ENCODE assay signal across 19 mouse cellular contexts in genomic region chr6:22474011-22474410, GRCm38 (mm10).
A peak's percentile ranks its signal among the peaks of the same experiment; 100 is the strongest.
DNase-seq lines count a peak whose midpoint lies in the region; TF ChIP-seq lines count a peak whose summit lies in the region.
"Had no signal": no experiment of that assay in that cellular context is flagged by ENCODE, and none has a peak within 500 bp of the region (broad histone marks: within the 10 kb centered on the region; RNA-seq: fewer than 3 reads in every experiment).

No protein-coding gene starts in this region.

- H3K27ac ChIP-seq in MEL (ENCODE audit: control insufficient read depth, low read depth, low read length): peak overlapping the region; percentile 98
- no peak overlapping the region for H3K27ac ChIP-seq in midbrain, embryonic 10.5 days (replicated peaks)
- H3K27ac ChIP-seq: gastrocnemius, adult 2 months; heart, adult 2 months; hindbrain, embryonic 12.5 days; limb, embryonic 12.5 days; liver, embryonic 14.5 days; midbrain, embryonic 15.5 days had no signal

- intact Hi-C loops in left cerebral cortex, postnatal 4 days (cut with DNase I): no loop called here

- H3K9ac ChIP-seq in MEL (ENCODE audit: control insufficient read depth, low read depth, low read length, poor library complexity, severe bottlenecking): peak overlapping the region; percentile 41
- H3K9ac ChIP-seq: hindbrain, embryonic 12.5 days; limb, embryonic 12.5 days; liver, embryonic 14.5 days; midbrain, embryonic 15.5 days had no signal

- H3K36me3 ChIP-seq in MEL (ENCODE audit: control insufficient read depth in 1 of 2, insufficient read depth in 2 of 2, low read length in 2 of 2): peaks cover 0 to 24% of the 10 kb centered on the region in 2 experiments; a peak in 2 of 4 replicates
- no peaks in the 10 kb centered on the region for H3K36me3 ChIP-seq in midbrain, embryonic 10.5 days
- H3K36me3 ChIP-seq: hindbrain, embryonic 12.5 days; limb, embryonic 12.5 days; midbrain, embryonic 15.5 days had no signal

- peaks cover 2 to 15% of the 10 kb centered on the region in 2 experiments for H3K4me1 ChIP-seq in MEL (ENCODE audit: control insufficient read depth in 1 of 2, insufficient read depth in 2 of 2, low read length in 2 of 2)
- H3K4me1 ChIP-seq in midbrain, embryonic 10.5 days: no peaks in the 10 kb centered on the region
- H3K4me1 ChIP-seq: hindbrain, embryonic 12.5 days; limb, embryonic 12.5 days; midbrain, embryonic 15.5 days had no signal

- H3K27me3 ChIP-seq in MEL (ENCODE audit: control insufficient read depth in 1 of 2, insufficient read depth in 2 of 2, low read length in 2 of 2): no peaks in the 10 kb centered on the region
- H3K27me3 ChIP-seq in midbrain, embryonic 10.5 days (ENCODE audit: low read depth, poor library complexity, severe bottlenecking): no peaks in the 10 kb centered on the region
- H3K27me3 ChIP-seq: hindbrain, embryonic 12.5 days; limb, embryonic 12.5 days; midbrain, embryonic 15.5 days had no signal

- no peak for TF ChIP-seq POLR2A in MEL (IDR thresholded peaks at IDR 0.05; ENCODE audit: control insufficient read depth in 1 of 2, insufficient read depth in 1 of 2, low read depth in 1 of 2, low read length in 2 of 2, poor library complexity in 1 of 2)

- no peaks in the 10 kb centered on the region for H3K79me2 ChIP-seq in MEL (ENCODE audit: control insufficient read depth, insufficient read depth, low read length, poor library complexity)

- peak; percentile 21 for DNase-seq in left cerebral cortex, adult 11 months (ENCODE audit: low spot score)
- no peak for DNase-seq in left cerebral cortex, postnatal 4 days
- DNase-seq in 416B (ENCODE audit: low read depth) (peak; percentile 13), MEL (ENCODE audit: low read depth, low spot score) (peak; percentile 85)
- peak; percentile 28 to 43 for DNase-seq in left cerebral cortex, adult 9 months (ENCODE audit: low spot score in 2 of 2)
- no peak for DNase-seq in midbrain, embryonic 10.5 days (ENCODE audit: low spot score)
- DNase-seq in cerebellum, adult 8-10 months: no peak
- no peak for DNase-seq in kidney, adult 18-20 months
- DNase-seq: adrenal gland, adult 2 months; cerebellum, adult 2 months; gastrocnemius, adult 2 months; heart, adult 2 months; kidney, adult 9 months; kidney, postnatal 36 days; retina, postnatal 1 day had no signal

- H3K9me3 ChIP-seq in MEL (replicated peaks; ENCODE audit: insufficient read depth, low read length): no peaks in the 10 kb centered on the region
- no peaks in the 10 kb centered on the region; the same call in 1 of the 2 replicates for H3K9me3 ChIP-seq in midbrain, embryonic 10.5 days (replicated peaks)
- H3K9me3 ChIP-seq: hindbrain, embryonic 12.5 days; limb, embryonic 12.5 days; midbrain, embryonic 15.5 days had no signal

- 0 out of 4 replicates have a peak overlapping the region, but pooled peaks of 1 of the 2 experiments have one; percentile 7 for H3K4me3 ChIP-seq in MEL (ENCODE audit: control insufficient read depth in 1 of 2, insufficient read depth in 1 of 2, low read depth in 2 of 2, low read length in 2 of 2)
- H3K4me3 ChIP-seq in midbrain, embryonic 10.5 days: no peak overlapping the region
- H3K4me3 ChIP-seq: gastrocnemius, adult 2 months; heart, adult 2 months; hindbrain, embryonic 12.5 days; limb, embryonic 12.5 days; midbrain, embryonic 15.5 days had no signal

- TF ChIP-seq EP300 in MEL (IDR thresholded peaks at IDR 0.05; ENCODE audit: low read depth in 1 of 2, low read length in 2 of 2): peak in 1 of 2 experiments; percentile 59; a peak in 2 of 4 replicates

- 86% methylated on average over 2 of the region's 2 CpGs for WGBS in midbrain, embryonic 10.5 days

- TF ChIP-seq CTCF in MEL (IDR thresholded peaks at IDR 0.05 in 2 of 3, conservative IDR thresholded peaks at IDR 0.05 in 1 of 3; ENCODE audit: control insufficient read depth in 1 of 3, insufficient read depth in 1 of 3, low read depth in 2 of 3, low read length in 3 of 3, poor library complexity in 1 of 3, severe bottlenecking in 1 of 3): no peak

- TF ChIP-seq RAD21 in MEL (IDR thresholded peaks at IDR 0.05; ENCODE audit: low read depth, low read length): no peak

TF ChIP-seq in MEL, 35 proteins besides CTCF, POLR2A, EP300 and RAD21:
- TF ChIP-seq ZMIZ1 (IDR thresholded peaks at IDR 0.05; ENCODE audit: low read depth, low read length): no peak
- TF ChIP-seq MAFK (IDR thresholded peaks at IDR 0.05; ENCODE audit: borderline replicate concordance, low read depth, low read length): no peak
- TF ChIP-seq HCFC1 (IDR thresholded peaks at IDR 0.05; ENCODE audit: low read depth, low read length): no peak; the same call in 1 of the 2 replicates
- no peak for TF ChIP-seq MAX (IDR thresholded peaks at IDR 0.05; ENCODE audit: low read length)
- no peak for TF ChIP-seq NRF1 (IDR thresholded peaks at IDR 0.05; ENCODE audit: insufficient read depth, low read depth, low read length, poor library complexity, severe bottlenecking)
- TF ChIP-seq NELFE (IDR thresholded peaks at IDR 0.05; ENCODE audit: low read depth, low read length): no peak
- TF ChIP-seq ZKSCAN1 (IDR thresholded peaks at IDR 0.05; ENCODE audit: low read depth, low read length): no peak
- no peak for TF ChIP-seq JUND (IDR thresholded peaks at IDR 0.05; ENCODE audit: low read depth, low read length)
- no peak for TF ChIP-seq USF2 (IDR thresholded peaks at IDR 0.05; ENCODE audit: borderline replicate concordance in 1 of 2, insufficient read depth in 1 of 2, low read depth in 1 of 2, low read length in 2 of 2)
- no peak for TF ChIP-seq TAL1 (IDR thresholded peaks at IDR 0.05; ENCODE audit: low read length)
- TF ChIP-seq SMC3 (IDR thresholded peaks at IDR 0.05; ENCODE audit: low read depth, low read length): no peak
- TF ChIP-seq SIN3A (IDR thresholded peaks at IDR 0.05; ENCODE audit: low read length): no peak
- TF ChIP-seq MEF2A (IDR thresholded peaks at IDR 0.05; ENCODE audit: extremely low read depth, insufficient replicate concordance, low read depth, low read length, poor library complexity, severe bottlenecking): no peak
- TF ChIP-seq KAT2A (conservative IDR thresholded peaks at IDR 0.05; ENCODE audit: low read depth, low read length): no peak
- peak; percentile 33; the same call in 1 of the 2 replicates for TF ChIP-seq RCOR1 (IDR thresholded peaks at IDR 0.05; ENCODE audit: low read depth, low read length)
- 0 out of 2 replicates have a peak, but pooled peaks have one; percentile 5 for TF ChIP-seq TBP (IDR thresholded peaks at IDR 0.05; ENCODE audit: low read depth, low read length)
- no peak for TF ChIP-seq E2F4 (IDR thresholded peaks at IDR 0.05; ENCODE audit: borderline replicate concordance, low read depth, low read length)
- TF ChIP-seq GATA1 (IDR thresholded peaks at IDR 0.05; ENCODE audit: low read depth, low read length): no peak
- TF ChIP-seq ETS1 (IDR thresholded peaks at IDR 0.05; ENCODE audit: low read depth, low read length): peak; percentile 60
- TF ChIP-seq MXI1 (IDR thresholded peaks at IDR 0.05; ENCODE audit: low read depth, low read length): no peak
- no peak for TF ChIP-seq GABPA (IDR thresholded peaks at IDR 0.05; ENCODE audit: low read depth, low read length)
- peak; percentile 46; the same call in 1 of the 2 replicates for TF ChIP-seq TCF12 (IDR thresholded peaks at IDR 0.05; ENCODE audit: low read depth, low read length)
- no peak for TF ChIP-seq CHD1 (IDR thresholded peaks at IDR 0.05; ENCODE audit: low read depth, low read length)
- TF ChIP-seq ELF1 (IDR thresholded peaks at IDR 0.05; ENCODE audit: low read depth, low read length): no peak
- TF ChIP-seq ZC3H11A (IDR thresholded peaks at IDR 0.05; ENCODE audit: low read depth, low read length): no peak
- TF ChIP-seq MYB (IDR thresholded peaks at IDR 0.05; ENCODE audit: low read depth, low read length): no peak
- no peak for TF ChIP-seq ZNF384 (IDR thresholded peaks at IDR 0.05; ENCODE audit: low read depth, low read length)
- TF ChIP-seq BHLHE40 (IDR thresholded peaks at IDR 0.05; ENCODE audit: borderline replicate concordance, low read depth, low read length): no peak

Comparison
In these comparisons a context has a peak if more than half of its experiments do, and no peak if none do; other contexts are left out.
1. DNase-seq: peak in left cerebral cortex, adult 11 months (single experiment), 416B (single experiment), MEL (single experiment) and left cerebral cortex, adult 9 months (2 of 2); none in left cerebral cortex, postnatal 4 days (single experiment), midbrain, embryonic 10.5 days (single experiment), cerebellum, adult 8-10 months (single experiment) and kidney, adult 18-20 months (single experiment).